Mouse (Mus musculus): ENCODE results near the gene Krt87.

Krt87 gene

GRCm38 (mm10) chr15:101438555-101438954 is at the start of gene Krt87:
Gene Krt87 (minus strand): TSS chr15:101438804.
- DNase-seq = no peak

- no peak for DNase-seq
Observed at GRCm38 (mm10) chr15:101485911-101486635, 47.5 kb upstream of the Krt87 start.

DNA sequence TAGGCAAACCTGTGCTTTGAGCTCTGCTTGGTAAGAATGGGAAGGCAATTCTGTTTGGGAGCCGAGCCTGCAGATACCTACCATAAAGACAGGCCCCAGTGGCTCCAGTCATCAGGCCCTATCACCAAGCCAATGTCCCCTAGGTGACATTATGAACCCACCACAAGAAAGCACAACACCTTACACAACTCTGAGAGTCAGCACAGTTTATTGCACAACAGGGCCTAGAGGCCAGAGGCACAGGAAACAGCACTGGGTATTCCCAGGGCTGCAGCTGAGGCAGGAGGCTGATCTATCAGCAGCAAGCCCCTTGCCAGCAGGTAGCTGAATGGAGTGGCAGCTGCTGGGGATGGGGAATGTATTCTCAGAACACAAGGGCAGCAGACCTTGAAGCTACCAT is 46.3 kb upstream of the Krt87 start:
- no peak for DNase-seq

DNA sequence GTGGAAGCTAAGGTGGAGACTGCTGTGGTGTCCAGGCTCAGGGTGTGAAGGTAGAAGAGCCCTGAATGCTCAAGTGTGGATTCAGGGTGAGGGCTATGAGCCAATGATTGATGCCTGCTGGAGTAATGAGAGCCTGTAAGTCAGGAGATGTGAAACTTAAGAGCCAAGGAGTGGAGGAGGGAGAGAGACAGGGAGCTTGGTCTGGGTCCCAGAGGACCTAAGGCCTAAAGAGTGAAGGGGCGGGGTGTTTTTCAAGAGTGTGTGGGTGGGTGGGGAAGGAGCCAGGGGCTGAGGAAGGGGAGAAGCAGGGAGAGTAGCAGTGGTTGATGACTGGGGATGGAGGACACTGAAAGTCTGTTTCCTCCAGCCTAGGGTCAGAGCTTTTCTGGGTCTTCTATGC is 45.0 kb upstream of the Krt87 start:
- DNase-seq = no peak

- DNase-seq = no peak
Observed at GRCm38 (mm10) chr15:101482056-101482455, 43.5 kb upstream of the Krt87 start.

GRCm38 (mm10) chr15:101479666-101480060 is 41.1 kb upstream of the Krt87 start:
- no peak for DNase-seq

DNA sequence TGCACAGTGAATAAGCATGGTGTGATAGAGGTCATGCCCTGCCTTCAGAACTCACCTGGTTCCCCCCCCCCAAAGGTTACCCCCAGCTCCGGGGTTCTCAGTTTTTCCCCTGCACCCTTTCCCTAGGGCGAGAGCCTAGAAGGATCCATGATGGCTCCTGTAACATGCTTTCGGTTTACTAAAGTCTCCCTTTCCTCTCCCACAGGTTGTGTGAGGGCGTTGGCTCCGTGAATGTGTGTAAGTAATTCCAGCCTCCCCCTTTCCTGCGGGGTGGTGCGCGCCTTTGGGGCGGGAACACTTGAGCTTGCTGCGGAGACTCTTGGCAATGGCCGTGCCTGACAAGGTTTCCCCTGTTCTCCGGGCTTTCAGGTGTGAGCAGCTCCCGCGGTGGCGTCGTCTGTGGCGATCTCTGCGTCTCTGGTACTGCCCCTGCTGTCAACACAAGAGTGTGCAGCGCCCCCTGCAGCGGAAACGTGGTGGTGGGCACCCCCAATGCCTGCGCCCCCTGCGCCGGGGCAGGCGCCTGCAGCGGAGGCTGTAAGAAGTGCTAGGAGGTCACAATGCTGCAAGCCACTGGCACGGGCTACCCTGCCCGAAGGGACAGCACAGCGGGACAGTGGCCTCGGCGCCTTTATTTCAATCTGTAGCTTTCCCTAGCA is 40.5 kb upstream of the Krt87 start:
- DNase-seq = peak; percentile 14

- DNase-seq = no peak
Observed at GRCm38 (mm10) chr15:101472952-101473528, 34.4 kb upstream of the Krt87 start, which contains the start of gene Krt86. Gene Krt86 (plus strand): TSS chr15:101473478.

DNA sequence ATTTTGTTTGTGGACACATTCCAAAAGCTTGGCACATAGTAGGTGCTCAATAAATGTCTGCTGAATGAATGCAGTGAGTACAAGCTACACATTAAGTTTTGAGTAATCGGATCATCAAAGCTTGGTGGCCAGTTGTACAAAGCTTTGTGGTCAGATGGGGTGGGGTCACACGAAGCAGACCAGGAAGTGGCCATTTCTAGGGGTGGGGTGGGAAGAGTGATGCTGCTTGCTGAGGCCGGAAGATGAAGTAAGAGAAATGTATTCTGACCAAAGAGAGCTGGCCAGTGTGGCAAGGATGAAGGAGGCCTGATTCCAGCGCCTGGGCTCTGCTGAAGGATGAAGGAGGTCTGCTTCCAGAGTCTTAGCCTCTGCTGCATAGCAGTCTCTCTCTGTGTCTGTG is 30.5 kb upstream of the Krt87 start:
- no peak for DNase-seq

DNA sequence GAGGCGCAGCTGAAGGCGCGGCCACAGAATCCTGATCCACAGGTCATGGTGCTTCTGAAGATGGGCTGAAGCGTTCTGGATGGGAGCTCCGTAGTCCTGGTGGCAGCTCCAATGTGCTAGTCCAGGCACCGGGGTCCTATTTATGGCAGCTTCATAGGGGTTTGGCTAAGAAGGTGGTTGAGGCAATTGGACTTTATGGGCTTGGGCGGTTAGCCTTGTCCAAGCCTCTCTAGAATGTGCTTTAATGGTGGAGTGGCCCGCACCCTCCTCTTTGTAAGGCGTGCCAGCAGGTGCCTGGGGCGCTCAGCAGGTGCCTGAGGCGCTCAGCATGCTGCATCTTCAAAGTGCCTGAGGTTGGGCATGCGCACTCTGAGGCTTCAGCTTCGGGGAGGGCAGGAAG is 25.0 kb upstream of the Krt87 start, which contains the start of gene Krt81:
Krt81 (minus strand) TSS at position 101 of the 400 bp plus-strand sequence.
- DNase-seq = no peak

DNA sequence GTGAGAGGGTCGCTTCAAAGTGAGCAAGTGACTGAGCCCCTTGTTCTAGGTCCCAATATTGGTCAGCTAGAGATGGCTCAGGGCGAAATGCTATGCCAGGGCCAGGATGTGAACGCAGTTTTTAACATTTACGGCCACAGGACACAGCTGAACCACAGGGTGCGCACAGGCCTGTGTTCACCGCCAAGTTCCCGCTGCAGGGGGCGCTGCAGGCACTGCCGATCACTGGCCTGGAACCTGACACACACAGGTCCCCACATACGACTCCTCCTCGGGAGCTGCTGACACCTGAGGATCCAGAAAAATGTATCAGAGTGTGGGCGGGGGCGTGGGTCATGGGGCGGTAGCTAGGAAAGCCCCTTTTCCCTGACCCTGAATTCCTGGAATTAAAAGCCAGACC is 20.7 kb upstream of the Krt87 start:
- DNase-seq = no peak

- DNase-seq = no peak
Observed at GRCm38 (mm10) chr15:101458361-101458930, 19.8 kb upstream of the Krt87 start.

DNA sequence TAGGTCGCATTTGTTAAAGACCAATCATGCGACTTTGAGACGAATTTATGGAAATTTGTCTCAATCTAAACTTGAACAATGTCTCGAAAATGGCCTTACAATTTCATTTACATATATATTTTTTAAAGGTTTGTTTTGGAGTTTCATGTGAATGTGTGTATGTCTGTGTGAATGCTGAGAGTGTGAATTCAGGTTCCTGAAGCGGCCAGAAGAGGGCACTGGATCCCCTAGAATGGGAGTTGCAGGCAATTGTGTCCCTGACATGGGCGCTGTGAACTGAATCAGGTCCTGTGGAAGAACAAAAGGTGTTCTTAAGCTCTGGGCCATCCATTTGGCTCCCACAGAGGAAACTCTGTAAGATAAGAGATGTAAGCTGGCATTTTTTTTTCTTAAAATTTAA is 17.3 kb upstream of the Krt87 start:
- no peak for DNase-seq

DNA sequence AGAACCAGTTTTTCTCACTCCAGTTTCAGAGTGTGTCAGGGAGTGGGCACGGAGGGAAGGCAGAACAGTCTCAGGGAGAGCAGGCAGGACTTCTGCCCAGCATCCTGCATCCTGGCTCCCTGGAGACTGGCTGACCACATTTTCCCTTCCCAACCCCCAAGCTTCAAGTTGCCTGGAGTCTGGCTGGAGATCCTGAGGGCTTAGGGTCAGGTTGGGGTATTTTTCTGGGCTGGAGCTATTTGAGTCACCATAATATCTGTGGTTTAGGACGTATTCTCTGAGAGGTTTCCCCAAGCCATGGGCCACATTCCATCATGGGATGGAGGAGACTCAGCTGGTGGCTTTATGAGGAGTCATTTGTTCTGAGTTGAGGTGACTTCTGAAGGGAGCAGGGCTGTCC is 16.7 kb upstream of the Krt87 start:
- DNase-seq = no peak

DNA sequence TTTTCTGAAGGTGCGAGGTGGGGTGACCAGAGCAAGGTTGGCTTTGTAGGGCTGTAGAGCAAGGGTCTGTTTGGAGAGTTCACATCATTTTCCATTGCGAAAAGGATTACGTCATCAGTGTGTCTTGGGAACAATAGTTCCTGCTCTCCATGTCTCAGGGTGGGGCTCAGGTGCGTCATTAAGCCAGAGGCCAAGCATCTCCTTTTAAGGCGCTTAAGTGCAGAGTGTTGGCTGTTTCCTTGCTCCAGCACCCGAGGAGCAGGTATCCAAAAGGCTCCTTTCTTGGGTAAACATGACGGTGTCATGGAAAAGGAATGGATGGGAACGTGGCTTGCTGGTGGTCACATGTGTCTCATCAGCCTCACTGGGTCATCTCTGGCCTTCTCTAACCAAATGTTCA is 16.2 kb upstream of the Krt87 start:
- DNase-seq = no peak

DNA sequence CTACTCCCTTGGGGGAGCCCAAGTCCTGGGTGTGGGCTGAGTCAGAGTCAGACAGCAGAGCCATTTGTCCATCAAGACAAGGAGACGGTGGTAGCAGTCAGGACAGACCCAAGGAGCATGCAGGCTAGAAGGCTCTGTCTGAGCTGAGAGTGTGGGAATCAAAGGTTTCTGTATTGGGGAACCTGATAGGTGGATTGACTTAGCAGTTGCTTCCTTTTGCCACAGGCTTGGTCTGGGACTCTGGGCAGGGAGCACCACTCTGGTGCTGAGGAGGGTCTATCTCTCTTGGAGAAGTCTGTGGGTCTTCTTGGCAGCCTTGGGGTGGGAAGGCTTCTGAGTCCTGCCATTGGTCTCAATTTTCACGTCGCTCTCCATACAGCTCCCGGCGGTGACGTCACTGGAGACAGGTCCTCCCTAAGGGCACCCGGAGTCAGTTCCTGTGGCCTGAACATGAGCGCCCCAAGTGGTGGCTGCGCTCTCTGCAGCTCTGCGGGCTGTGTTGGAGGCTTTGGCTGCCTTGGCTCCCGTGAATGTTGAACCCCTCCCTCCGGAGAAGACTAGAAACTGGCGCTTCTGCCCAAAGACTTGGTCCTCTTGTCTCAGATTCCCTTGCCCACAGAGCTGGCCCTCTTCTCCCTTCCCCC is 14.6 kb upstream of the Krt87 start:
- peak; percentile 71 for DNase-seq

DNA sequence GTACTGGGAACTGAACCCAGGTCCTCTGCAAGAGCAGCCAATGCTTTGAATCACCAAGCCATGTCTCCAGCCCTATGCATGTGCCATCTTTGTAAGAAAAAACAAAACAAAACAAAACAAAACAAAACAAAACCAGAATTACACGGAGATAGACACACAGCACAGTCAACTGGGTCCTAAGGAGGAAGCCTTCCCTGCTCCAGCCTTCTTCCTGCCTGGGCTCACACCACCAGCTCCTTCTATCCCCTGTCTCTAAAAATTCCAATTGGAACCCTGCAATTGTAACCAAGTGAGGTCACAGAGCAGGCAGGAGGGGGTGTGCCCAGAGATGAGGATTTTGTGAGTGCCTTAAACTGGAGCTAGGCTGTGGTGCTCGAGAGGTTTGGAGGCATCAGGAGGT is 8.8 kb upstream of the Krt87 start, which contains the start of gene Krt88:
Krt88 (plus strand) TSS at position 301 of the 400 bp plus-strand sequence.
- DNase-seq = no peak

- no peak for DNase-seq
Observed at GRCm38 (mm10) chr15:101446572-101446971, 8.0 kb upstream of the Krt87 start.

DNA sequence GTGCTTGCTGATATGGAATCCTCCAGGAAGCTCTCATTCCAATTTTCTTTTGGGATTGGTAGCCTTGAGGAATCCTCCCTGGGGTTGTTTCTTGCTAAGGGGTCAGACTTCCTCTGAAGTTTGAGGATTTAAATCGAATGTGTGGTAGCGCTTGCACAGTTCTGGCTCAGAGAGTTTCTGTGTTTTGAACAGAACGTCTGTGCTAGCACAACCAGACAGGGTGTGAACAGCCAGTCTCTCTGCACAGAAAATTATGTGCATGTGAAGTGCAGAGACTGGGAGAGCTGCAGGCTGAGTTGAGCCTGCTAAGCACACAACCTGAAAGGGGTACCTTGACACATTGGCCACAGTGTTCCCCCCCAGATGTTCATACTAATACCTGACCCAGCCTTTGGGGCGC is 2.2 kb upstream of the Krt87 start:
- DNase-seq = no peak

GRCm38 (mm10) chr15:101436611-101437010 is 2.0 kb downstream of the Krt87 start:
- DNase-seq = no peak

DNA sequence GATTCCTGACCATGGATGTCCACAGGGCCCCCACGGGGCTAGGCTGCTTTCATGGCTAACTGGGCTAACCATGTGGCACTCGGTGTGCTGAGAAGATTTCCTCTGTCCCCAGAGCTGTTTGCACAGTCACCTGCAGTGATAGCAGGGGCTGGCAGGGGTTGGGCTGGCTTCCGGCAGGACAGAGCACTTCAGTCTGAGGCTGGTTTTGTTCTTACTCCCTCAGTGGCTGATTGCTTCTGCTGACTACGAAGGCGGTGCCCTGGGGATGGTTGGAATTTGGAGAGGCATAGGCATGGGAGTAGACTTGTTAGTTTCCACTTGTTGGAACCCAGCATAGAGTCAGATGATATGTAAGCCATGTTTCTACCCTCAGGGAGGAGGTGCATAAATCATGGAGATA is 13.7 kb downstream of the Krt87 start:
- DNase-seq = no peak

GRCm38 (mm10) chr15:101420903-101421302 is 17.7 kb downstream of the Krt87 start:
- DNase-seq = no peak

GRCm38 (mm10) chr15:101418950-101419349 is 19.7 kb downstream of the Krt87 start:
- no peak for DNase-seq
